Mouse (Mus musculus): ENCODE results near the gene Foxd1.

The Foxd1 gene

DNA sequence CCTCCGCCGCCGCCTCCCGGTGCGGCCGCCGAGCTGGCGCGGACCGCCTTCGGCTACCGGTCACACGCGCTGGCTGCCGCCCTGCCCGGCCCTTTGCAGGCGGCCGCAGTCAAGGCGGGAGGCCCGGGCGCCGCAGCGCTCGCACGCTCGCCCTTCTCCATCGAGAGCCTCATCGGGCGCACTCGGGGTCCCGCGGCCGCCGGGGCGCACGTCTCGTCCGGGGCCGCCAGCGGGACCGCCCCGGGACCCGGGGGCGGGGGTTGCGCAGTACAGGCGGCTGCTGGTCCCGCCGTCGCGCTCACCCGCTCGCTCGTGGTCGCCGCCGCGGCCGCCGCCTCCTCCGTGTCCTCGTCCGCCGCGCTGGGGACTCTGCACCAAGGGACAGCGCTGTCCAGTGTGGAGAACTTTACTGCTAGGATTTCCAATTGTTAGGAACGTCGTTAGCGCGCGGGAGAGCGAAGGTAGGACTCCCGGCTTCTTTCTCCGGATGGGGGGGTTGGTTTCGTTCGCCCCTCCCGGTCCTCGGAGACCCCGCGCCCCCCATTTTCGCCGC is 1.6 kb downstream of the Foxd1 start:
- DNase-seq (ENCODE audit: low read depth), result no peak

DNA sequence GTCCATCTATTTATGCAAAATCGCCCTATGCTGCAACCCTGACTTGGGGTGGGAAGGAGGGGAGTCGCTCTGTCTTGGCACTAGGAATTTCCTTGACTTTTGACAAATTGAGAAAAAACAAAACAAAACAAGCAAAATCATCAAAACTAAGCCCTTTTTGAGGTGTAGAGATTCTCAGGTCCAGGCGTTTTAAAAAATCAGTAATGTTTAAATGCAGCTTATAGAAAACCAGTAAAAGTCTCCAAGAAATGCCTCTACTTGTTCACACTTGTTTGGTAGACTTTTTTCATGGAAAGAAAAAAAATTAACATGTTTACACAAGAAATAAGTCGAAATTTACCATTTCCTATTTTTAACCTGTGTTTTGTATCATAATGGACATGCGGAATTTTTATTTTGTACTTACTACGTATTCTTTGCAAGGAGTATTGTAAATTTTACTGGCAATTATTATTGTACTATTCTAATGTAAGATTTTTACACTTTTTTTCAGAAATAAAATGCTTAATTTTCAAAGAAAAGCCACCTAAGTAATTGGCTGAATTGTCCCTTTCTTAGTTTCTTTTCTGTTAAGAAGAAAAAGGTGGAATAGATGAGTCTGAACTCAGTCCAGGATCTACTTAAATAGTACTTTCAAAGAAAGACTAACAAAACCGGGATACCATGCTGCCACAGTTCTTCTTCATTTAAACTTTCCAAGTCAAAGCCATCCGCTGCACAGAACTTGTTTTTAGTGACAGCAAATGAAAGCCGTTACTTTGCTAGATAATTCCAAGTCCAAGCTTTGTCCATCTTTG is 2.3 kb downstream of the Foxd1 start:
- no peak for DNase-seq (ENCODE audit: low read depth)

DNA sequence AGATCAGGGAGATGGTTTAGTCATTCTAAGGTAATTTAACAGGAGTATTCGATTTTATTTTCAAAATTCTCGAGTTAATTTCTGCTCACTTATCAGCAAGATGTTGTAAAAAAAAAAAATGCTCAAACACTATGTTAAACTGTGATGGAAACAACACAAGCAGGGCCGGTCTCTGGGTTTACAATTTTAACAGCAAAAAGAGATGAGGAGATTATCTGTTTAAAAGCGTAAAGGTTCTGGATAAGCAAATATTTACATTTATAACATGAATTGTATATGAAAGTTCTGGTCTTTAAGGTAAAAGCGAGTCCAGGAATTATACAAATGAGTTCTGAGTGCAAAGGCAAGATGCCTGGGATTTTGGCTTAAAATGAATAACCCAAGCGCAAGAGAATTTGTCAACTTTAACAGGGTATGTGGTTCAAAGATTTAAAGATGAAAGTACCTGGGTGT is 3.0 kb downstream of the Foxd1 start:
- DNase-seq (ENCODE audit: low read depth), result no peak

DNA sequence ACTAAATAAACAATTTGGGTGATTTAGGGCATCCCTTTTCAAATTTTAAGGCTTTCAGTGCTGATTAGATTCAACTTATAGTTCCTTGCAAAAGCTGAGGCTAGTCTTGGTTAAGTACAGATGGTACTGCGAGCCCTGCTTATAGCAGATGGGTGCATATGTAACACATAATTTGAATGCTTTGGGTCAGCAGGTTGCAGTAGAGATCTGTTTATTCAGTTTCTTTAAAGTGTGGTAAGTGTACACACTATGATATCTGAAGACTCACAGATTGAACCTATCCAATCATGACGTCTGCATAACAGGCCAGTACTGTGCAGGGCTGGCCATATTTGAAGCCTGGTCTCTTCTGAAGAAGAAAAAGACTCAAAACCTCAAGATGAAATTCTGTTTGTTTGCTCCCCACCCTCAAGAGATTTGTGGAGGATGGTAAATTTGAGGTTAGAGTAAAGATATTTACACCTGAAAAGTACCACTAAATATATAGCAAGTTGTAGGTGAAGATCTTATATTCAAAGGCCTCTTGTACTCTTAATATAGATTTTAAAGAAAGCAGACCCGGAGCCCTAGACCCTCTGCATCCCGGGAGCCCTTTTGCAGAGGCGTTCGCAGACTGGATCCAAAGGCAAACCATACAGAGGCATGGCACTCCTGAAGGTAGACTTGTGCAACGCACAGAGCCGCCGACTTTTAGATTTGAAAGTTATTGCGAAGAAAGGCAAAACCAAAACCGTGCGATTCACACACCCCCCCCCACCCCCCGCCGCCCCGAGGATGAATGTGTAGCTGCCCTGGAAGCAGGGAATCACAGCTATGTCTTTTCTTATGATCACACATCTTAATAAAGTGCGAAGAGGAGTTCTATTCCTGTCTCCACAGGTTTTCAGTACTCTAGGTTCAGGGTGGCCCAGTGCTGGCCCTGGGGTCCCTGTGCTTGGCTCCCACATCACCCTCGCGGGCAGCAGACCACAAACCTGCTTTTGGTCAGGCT is 3.7 kb downstream of the Foxd1 start:
- no peak for DNase-seq (ENCODE audit: low read depth)

DNA sequence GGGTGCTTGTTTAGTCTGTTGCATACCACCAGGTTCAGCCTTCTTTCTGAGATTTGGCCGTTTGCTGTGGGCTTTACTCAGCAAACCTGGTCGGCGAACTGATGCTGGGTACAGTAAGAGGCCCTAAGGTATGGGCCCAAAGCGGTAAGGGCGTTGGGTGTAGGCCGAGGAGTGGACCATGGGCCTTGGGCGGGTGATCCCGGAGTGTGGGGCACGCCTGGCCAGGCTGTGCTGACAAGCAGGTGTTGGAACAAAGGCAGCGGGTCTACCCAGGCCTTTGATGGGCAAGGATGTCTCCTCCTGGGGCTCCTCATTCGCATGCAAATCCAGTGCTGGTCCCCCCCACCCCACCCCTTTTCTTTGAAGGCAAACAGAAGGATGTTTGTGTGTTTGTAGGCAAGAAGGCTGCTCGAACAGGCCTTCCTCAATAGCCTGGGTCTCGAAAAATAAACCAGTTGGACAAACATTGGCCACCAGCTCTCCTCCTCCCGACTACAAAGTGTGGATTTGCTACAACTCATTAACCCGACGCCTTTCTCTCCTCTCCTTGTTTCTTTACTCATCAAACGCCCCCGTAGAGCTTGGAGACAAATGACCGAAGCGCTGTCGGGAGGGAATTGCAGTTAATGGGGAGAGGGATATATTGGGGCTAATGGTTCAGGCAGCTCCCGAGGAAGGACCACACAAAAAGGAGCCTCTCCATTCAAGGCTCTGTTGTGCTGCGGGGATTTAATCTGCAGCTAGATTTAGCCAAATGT is 4.6 kb downstream of the Foxd1 start:
- DNase-seq (ENCODE audit: low read depth), result no peak

DNA sequence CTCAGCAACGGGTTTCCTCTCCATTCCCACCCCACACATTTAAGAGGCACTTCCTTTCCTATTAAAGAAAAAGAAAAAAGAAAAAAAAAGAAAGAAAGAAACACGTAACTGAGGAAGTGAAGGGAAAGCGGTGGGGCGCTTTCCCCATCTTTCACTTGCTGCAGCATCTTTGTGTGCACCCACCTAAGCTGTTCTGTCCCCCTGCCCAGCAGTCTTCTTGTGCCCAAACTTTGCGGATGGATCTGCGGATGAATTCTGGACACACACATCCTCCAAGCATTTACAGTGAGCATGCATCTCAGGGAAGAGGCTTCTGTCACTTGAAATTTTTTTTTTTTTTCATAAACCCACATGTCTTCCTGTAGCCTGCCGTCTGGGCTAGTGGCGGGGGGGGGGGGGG is 5.3 kb downstream of the Foxd1 start:
- no peak for DNase-seq (ENCODE audit: low read depth)

DNA sequence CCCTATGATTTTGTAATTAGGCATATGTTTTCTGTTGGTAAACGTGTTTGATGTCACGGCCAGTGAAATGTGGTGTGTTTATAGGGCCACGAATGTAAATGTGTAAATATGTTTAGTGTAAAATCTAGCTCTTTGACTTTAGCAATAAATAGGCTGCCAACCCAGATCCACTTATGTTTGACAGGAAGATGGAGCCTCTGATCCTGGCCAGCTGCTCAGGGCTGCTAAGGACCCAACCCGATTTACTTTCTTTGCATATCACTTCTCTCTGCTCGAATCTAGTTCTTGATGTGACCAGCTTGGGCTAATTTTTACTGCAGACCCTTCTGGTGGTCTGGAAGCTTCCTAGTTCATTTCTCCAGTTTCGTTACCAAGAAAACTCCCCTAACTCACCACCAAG is 6.3 kb downstream of the Foxd1 start:
- no peak for DNase-seq (ENCODE audit: low read depth)

DNA sequence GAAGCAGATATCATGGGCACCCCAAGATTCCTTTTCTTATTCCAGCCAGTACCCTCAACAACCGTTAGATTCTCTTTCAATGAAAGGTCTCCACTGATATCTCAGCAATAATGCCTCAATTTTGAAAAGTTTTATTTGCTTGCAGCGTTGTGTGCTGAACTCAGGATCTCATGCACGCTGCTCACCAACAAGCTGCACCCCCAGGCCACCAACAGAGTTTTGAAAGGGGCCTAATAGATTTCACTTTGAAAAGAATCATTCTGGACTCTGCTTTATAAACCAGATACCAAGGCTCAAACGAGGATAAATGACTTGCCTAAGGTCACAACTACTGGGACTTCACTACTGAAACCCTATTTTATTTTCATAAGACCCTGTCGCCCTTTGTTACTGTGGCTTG is 7.1 kb downstream of the Foxd1 start:
- no peak for DNase-seq (ENCODE audit: low read depth)

DNA sequence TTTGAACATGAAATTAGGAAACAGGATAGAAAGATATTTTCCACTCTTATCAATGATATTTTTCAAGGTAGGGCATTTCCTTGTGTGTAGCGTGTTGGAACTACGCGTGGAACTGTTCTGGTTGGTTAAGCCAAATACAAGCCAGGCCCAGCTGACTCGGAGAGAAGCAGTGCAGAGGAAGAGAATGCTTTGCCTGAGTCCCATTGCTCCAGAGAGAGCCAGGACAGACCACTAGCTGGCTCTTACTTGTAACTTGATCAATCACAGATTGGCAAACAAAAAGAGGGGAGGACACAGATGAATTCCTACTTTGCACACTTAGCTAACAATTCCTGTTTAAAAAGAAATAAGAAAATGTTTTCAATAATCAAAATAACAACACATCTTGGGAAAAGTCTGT is 9.0 kb downstream of the Foxd1 start:
- DNase-seq (ENCODE audit: low read depth), result no peak

DNA sequence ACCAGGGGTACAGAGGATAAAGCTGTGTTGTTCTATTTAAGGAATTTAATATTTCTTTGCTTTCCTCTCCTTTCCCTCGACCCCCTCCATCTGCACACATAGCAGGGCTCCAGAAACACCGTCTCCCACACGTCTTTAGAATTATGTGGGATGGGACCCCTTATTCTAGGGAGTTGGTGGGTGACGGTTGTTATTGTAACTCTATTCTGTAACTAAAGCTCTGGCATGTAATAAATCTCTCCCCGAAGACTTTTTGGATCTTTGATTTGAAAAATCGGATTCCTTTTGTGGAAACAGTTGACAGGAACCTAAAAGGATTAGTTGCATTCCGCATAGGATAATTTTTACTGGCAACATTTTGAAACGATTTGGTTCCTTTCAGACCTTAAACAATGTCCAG is 11.0 kb downstream of the Foxd1 start:
- DNase-seq (ENCODE audit: low read depth), result no peak

DNA sequence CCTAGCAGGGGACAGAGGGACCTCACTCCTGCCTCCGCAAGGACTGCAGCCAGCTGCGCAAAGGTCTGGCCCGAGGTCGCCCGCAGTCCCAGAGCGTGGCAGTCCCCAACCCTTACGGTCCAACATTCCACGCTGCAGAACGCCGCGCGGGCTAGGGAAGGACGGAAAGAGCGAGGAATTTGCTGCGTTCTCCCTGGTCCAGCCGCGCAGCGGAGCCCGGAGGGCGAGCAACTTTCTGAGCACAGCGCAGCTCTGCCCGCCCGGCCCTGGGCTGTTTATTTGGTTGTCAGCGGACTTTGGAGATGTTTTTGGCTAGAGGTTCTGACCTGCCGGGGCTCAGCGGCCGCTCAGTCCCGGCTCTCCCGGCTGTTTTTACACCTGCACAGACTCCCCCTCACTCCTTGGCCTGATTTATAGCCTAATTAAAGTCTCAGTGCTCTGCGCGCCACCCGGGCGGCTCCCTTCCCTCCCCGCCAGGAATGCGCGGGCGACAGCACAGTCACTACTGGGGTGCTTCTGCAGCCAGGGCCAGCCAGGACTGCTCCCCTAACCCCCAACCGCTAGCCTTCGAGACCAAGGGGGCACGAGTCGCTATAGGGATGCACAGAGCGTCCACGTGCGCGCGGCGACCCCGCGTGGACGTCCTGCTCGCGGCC is 11.9 kb downstream of the Foxd1 start:
- DNase-seq (ENCODE audit: low read depth), result no peak

DNA sequence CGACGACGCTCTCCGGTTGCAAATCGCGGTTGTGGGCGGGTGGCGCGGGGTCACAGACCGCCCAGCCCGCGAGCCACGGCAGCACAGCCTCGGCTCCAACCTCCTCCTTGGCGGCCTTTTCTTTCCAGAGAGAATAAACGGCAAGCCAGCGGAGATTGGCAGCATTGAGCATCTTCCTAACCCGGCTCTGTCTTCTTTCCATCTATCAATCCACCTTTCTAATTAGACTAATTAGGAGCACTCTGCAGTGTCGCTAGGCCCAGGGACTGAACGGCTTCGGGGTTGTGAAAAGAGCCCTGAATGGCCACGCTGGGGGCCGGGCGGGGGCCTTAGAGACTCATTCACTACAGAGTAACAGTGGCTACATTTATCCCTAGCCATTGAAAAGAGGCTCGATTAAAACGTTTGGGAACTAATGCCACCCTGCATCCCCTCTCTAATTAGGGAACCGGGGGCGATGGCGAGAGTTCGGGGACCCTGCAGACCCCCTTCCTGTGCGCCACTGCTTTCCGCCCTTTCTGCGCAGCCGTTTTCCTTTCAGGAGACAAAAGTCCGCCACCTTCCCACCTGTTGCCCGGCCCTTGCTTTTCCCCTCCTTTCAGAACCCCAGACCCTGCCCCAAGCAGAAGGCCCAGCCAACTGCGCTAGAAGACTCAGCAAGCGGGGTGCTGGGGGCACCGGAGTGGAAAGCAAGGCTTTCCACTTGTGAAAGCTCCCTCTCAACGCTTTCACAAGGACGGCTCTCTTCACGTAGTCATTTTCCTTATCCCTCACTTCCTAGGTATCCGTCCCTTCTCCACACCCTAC is 12.6 kb downstream of the Foxd1 start:
- no peak for DNase-seq (ENCODE audit: low read depth)

DNA sequence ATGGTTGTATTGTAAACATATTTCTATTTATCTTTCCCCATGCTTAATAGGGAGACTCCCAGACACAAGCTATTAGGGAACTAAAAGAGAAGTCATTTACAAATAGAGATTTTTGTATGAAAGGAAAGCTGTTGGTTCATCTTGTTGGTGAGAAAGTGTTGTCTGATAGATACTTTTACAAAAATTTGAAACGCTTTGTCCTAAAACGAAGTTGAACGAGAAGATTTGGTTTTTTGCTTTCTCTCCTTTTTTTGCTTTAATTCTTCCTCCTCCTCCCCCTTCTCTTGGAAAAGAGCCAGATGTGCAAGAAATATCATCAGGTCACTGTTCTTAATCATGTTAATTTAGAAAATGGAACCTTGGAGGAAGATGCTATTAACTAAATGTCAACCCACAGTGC is 13.6 kb downstream of the Foxd1 start:
- DNase-seq (ENCODE audit: low read depth), result no peak

DNA sequence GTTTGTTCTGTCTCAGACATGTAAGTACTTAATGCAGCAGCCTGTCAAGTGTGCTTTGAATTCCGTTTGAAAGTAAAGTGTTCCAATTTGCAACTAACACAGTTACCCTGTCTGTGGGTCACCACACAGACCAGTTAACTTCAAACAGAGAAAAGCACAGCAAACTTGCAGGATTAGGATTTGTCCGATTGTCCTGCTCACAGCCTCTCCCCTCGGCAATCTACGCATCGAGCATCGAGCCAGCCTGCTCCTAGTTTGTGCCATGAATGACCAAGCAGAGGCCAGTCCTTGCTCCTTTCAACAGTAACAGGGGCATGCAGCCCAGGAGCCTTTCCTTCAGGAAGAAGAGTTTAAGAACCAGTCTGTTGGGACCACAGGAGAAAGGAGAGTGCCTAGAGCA is 15.0 kb downstream of the Foxd1 start:
- no peak for DNase-seq (ENCODE audit: low read depth)

DNA sequence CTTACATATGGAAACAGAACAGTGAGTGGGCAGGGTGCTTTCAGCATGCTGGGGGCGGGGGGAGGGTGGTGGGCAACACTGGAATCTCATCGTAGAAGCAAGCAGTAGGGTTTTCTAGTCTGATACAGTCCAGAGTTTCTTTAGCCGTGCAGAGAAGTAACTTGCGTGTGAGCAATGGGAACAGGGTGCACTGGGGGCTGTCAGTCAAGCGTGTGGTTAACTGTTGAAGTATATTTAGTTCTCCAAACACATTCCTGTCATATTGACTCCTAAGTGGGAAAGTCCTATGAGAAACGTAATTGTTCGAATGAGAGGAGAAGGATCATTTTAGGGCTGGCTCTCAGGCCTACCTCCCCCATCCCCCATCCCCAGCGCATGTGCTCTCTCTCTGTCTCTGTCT is 20.5 kb downstream of the Foxd1 start:
- no peak for DNase-seq (ENCODE audit: low read depth)

DNA sequence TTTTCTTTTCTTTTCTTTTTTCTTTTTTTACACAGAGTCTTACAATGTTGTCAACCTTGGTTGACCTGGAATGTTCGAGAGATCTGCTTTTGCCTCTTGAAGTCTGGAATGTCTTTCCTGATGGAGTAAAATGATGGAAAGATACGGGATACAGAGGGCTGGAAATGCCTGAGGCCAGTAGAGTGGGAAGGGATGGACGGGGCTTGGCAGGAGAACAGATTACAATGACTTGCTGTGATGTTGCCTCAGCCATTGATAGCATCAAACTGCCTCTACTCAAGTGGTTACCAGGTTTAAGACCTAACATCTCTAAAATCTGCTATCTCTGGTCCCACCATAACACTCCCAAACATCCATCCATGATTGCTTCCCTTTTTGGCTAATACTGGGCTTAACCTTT is 20.9 kb downstream of the Foxd1 start:
- no peak for DNase-seq (ENCODE audit: low read depth)

DNA sequence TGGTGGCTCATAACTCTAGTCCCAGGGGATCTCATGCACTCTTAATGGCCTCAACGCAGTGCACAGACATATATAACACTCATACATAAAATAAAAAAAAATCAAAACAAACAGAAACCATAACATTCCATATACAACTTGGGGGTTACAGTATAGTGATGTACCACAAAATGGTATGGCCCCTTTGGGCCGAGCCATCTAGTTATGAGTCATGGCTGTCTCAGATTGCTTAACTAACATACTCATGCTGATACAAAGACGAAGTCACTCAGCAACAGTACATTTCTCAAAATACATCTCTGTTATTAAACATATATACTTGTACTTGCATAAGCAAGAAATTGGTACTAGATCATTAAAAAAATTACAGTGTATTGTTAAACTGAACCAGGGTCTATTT is 23.7 kb downstream of the Foxd1 start:
- no peak for DNase-seq (ENCODE audit: low read depth)

DNA sequence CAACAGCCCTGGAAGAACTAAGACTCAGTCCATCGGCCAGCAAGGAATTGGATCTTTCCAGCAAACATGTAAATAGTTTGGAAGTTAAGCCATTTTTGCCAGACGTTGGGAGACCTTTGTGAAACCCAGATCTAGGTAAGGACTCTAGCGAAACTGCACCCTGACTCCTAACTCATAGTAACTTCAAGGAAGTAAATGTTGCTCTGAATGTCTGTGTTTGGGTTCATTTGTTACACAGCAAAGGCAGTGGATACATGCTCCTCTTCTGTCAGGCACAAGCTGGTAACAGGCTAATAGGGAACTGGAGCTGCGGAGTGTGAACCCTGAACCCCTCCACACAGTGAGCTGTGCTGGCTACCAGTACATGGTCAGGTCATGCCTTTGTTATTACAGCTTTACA is 28.7 kb downstream of the Foxd1 start:
- DNase-seq (ENCODE audit: low read depth), result no peak

DNA sequence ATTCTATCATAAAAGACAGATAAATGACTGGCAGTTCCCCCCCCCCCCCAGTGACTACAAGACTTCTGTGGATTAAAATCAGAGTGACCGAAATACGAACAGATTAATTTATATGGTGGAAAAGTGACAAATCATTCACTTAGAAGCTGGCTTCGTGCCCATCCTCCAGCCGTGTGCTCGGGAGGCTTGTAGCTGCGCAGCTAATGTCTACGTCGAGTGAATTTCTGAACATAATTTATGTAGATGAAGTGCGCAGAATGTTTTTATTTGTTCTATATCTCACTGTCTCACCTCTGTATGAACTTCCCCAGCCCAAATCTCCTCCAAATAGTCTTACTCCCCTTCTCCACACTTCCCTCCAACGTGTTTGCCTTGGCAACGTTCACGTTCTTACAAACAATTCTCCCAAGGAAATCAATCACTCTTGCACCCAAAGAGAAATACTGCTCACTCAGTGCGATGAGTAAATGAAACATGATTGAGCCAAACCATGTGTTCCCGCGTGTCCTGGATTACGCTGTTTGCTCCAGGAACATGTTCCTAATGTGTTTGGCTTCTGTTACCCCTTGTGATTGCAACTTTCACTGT is 30.0 kb downstream of the Foxd1 start:
- no peak for DNase-seq (ENCODE audit: low read depth)

DNA sequence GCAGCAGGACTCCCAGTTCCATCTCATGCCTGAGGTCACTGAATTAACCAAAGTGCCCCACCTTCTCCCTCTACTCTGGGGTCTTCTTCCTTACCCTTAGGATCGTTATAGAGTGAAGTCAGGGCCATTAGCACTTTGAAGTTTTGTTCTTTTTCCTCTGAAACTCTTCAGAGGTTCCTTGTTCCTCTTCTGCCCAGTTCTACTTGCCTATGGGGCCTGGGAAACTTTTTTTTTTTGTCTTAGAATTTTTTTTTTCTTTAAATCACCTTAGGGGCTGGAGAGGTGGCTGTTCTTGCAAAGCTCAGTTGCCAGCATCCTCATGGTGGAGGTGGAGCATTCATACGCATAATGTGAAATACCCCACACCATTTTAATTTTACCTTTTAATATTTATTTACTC is 31.8 kb downstream of the Foxd1 start:
- DNase-seq (ENCODE audit: low read depth), result no peak

Data from c-Kit-positive CD71-positive TER-119-negative erythroid progenitor cells, embryonic 14.5 days (primary cell).